Mouse (Mus musculus): ENCODE measurements around the gene Tom1l2.

The Tom1l2 gene

GRCm38 (mm10) chr11:60352559-60353411, at the start of gene Tom1l2, which contains the start of gene Drc3:
Gene Tom1l2, minus strand, starts transcription at chr11:60352905.
Gene Drc3, plus strand, starts transcription at chr11:60353329.
- peak; percentile 99 for DNase-seq (ENCODE audit: low spot score)

- DNase-seq (ENCODE audit: low spot score) = no peak
Measured at GRCm38 (mm10) chr11:60397172-60397571, 44.5 kb upstream of the Tom1l2 start.

- no peak for DNase-seq (ENCODE audit: low spot score)
Measured at GRCm38 (mm10) chr11:60396546-60396945, 43.8 kb upstream of the Tom1l2 start.

GRCm38 (mm10) chr11:60391346-60391745, 38.6 kb upstream of the Tom1l2 start:
- DNase-seq (ENCODE audit: low spot score) = no peak

- DNase-seq (ENCODE audit: low spot score) = no peak
Measured at GRCm38 (mm10) chr11:60387944-60388343, 35.2 kb upstream of the Tom1l2 start.

GRCm38 (mm10) chr11:60385946-60386345, 33.2 kb upstream of the Tom1l2 start:
- DNase-seq (ENCODE audit: low spot score) = no peak

- DNase-seq (ENCODE audit: low spot score) = peak; percentile 55
Measured at GRCm38 (mm10) chr11:60384762-60385421, 32.2 kb upstream of the Tom1l2 start.

- DNase-seq (ENCODE audit: low spot score) = no peak
Measured at GRCm38 (mm10) chr11:60383518-60383917, 30.8 kb upstream of the Tom1l2 start.

GRCm38 (mm10) chr11:60374481-60374880, 21.8 kb upstream of the Tom1l2 start:
- DNase-seq (ENCODE audit: low spot score) = no peak

- no peak for DNase-seq (ENCODE audit: low spot score)
Measured at GRCm38 (mm10) chr11:60370431-60370830, 17.7 kb upstream of the Tom1l2 start.

- no peak for DNase-seq (ENCODE audit: low spot score)
Measured at GRCm38 (mm10) chr11:60369448-60369847, 16.7 kb upstream of the Tom1l2 start.

- no peak for DNase-seq (ENCODE audit: low spot score)
Measured at GRCm38 (mm10) chr11:60368909-60369308, 16.2 kb upstream of the Tom1l2 start.

- no peak for DNase-seq (ENCODE audit: low spot score)
Measured at GRCm38 (mm10) chr11:60367256-60367655, 14.6 kb upstream of the Tom1l2 start.

- peak; percentile 61 for DNase-seq (ENCODE audit: low spot score)
Measured at GRCm38 (mm10) chr11:60366239-60367019, 13.7 kb upstream of the Tom1l2 start.

- DNase-seq (ENCODE audit: low spot score) = no peak
Measured at GRCm38 (mm10) chr11:60360631-60361201, 8.0 kb upstream of the Tom1l2 start.

- no peak for DNase-seq (ENCODE audit: low spot score)
Measured at GRCm38 (mm10) chr11:60359936-60360335, 7.2 kb upstream of the Tom1l2 start.

GRCm38 (mm10) chr11:60359138-60359537, 6.4 kb upstream of the Tom1l2 start:
- no peak for DNase-seq (ENCODE audit: low spot score)

GRCm38 (mm10) chr11:60358548-60358947, 5.8 kb upstream of the Tom1l2 start:
- DNase-seq (ENCODE audit: low spot score) = no peak

GRCm38 (mm10) chr11:60357116-60357515, 4.4 kb upstream of the Tom1l2 start:
- DNase-seq (ENCODE audit: low spot score) = no peak

- no peak for DNase-seq (ENCODE audit: low spot score)
Measured at GRCm38 (mm10) chr11:60355952-60356351, 3.2 kb upstream of the Tom1l2 start.

GRCm38 (mm10) chr11:60351925-60352371, 757 bp downstream of the Tom1l2 start:
- no peak for DNase-seq (ENCODE audit: low spot score)

- no peak for DNase-seq (ENCODE audit: low spot score)
Measured at GRCm38 (mm10) chr11:60351388-60351787, 1.3 kb downstream of the Tom1l2 start.

Data from embryo, embryonic 10 days (tissue).